Mouse (Mus musculus) liver, postnatal 0 days (tissue): Measurements from ENCODE around the gene Arhgdia. TPM values are rescaled to one million over a fixed set of nuclear protein-coding genes. Genes with fewer than 3 reads are reported as not detected.

ENCODE experiments used
- ATAC-seq: fragments of 200-750 bp; cut with Nextera tagmentation; 2 replicates; pipeline ENCODE4 v1.8.0; 2017; ENCODE audit warnings: mild to moderate bottlenecking, moderate library complexity
- DNase-seq: peaks from one replicate; pipeline ENCODE4 v3.0.0-alpha.2; 2016
- H3K27ac ChIP-seq: fragments of 300-500 bp; sonication (generic); 2 replicates; pipeline ENCODE4 v1.5.1; 2014; ENCODE audit warnings: antibody characterized with exemption, moderate library complexity, mild to moderate bottlenecking, low read depth
- H3K27me3 ChIP-seq: fragments of 300-500 bp; sonication (generic); 2 replicates; pipeline ENCODE4 v1.6.1; 2014; ENCODE audit warnings: low read length, control low read depth, mixed read lengths; ENCODE audit not compliant: insufficient read depth
- H3K36me3 ChIP-seq: fragments of 300-500 bp; sonication (generic); replicated peaks from 2 replicates; pipeline ENCODE4 v1.6.1; 2014; ENCODE audit warnings: mild to moderate bottlenecking, control low read depth, low read length, moderate library complexity, mixed read lengths; ENCODE audit not compliant: insufficient read depth
- H3K4me1 ChIP-seq: fragments of 300-500 bp; sonication (generic); 2 replicates; pipeline ENCODE4 v1.6.1; 2014; ENCODE audit warnings: antibody characterized with exemption, mild to moderate bottlenecking, control low read depth; ENCODE audit not compliant: insufficient read depth
- H3K4me2 ChIP-seq: fragments of 300-500 bp; sonication (generic); 2 replicates; pipeline ENCODE4 v1.6.1; 2014; ENCODE audit warnings: low read depth, mild to moderate bottlenecking, low read length, moderate library complexity, mixed read lengths
- H3K4me3 ChIP-seq: fragments of 300-500 bp; sonication (generic); 2 replicates; pipeline ENCODE4 v1.5.1; 2014; ENCODE audit warnings: low read depth, low read length
- H3K9ac ChIP-seq: fragments of 300-500 bp; sonication (generic); replicated peaks from 2 replicates; pipeline ENCODE4 v1.6.1; 2014; ENCODE audit warnings: mild to moderate bottlenecking, moderate library complexity
- H3K9me3 ChIP-seq: fragments of 300-500 bp; sonication (generic); 2 replicates; pipeline ENCODE4 v1.6.1; 2016; ENCODE audit warnings: mild to moderate bottlenecking, control low read depth, low read length, mixed read lengths
- CTCF ChIP-seq: sonication (generic); IDR thresholded peaks from 2 replicates; pipeline ENCODE4 v1.5.1; 2016; ENCODE audit warnings: antibody characterized with exemption, low read depth
- EP300 ChIP-seq: IDR thresholded peaks from 2 replicates; pipeline ENCODE4 v1.6.1; 2016; ENCODE audit warnings: antibody characterized with exemption, low read depth, mild to moderate bottlenecking
- WGBS: fragments of 180-500 bp; shearing (Covaris S2); extraction: QIAGEN DNeasy Blood & Tissue Kit; methylation state at CpG from one replicate; pipeline ENCODE4 v1.1.7; 2014; ENCODE audit not compliant: insufficient replicate concordance; 5-methylcytosine and 5-hydroxymethylcytosine counted together
- microRNA-seq: library from miRNA; unstranded; fragments of <30 nt; microRNA quantifications from one replicate; pipeline ENCODE4, GENCODE M21; 2016
- polyA plus RNA-seq: library from polyadenylated mRNA; unstranded; fragments of >200 nt; fragmentation: Nextera tagmentation; extraction: Ambion mirVana; gene quantifications from 2 replicates; pipeline ENCODE4 v1.2.1, GENCODE M21; 2015

Arhgdia gene
- polyA plus RNA-seq, 1 experiment from 2014 or later = 156 TPM

DNA sequence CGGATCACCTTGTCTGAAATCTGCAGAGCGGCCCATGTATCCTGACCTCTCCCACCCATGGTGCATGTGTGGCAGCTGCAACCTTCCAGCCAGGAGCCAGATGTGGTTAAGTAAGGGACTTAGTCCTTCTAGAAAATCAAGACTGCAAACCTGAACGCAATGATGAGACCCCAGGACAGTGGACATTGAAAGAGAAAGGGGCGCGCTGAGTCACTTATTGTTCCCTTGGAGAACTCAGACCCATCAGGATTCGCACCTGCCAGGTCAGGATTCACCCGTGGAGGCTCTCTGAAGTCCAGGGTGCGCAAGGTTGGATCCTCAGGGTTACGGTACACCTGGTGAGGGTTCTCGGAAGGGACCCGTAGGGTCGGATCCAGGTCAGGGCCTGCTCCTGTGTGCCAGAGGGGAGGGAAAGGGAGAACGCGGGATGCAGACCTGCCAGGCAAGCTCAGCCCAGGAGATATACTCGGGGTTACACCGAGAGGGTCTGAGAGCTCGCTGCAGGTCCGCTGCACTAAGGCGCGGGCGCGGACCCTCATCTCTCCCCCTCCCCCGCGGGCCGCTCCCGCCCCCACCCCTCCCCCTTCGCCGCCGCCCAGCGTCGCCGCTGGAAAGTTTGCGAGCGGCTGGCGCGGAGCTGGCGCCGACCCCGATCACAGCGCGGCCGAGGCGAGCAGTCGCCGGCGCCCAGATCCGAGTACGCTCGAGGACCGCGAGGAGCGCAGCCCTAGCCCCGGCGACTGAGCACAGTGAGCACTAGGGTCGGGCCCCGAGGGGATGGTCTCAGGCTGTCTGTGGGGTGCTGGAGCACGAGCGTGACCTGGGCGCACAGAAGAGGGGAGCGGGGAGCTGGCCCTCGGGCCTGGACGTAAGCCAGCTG lies 51.1 kb downstream of the Arhgdia start, which contains the start of gene Gcgr:
Gene Gcgr, plus strand, starts transcription at position 615 of the 880 bp plus-strand sequence.
- Histone ChIP-seq H3K27me3 (peaks cover 38% of the 10 kb centered on the region), H3K4me1 (peaks cover 31% of the 10 kb centered on the region), H3K9me3 (no peaks in the 10 kb centered on the region), H3K4me3 (peak within 1 kb of the TSS; percentile 51), H3K9ac (peak within 1 kb of the TSS; percentile 68), H3K36me3 (no peaks in the 10 kb centered on the region), H3K27ac (peak within 1 kb of the TSS; percentile 93), H3K4me2 (peak within 1 kb of the TSS; percentile 70)
- no peak for TF ChIP-seq CTCF
- TF ChIP-seq EP300 = no peak
- 13% methylated on average over 46 of the region's 62 CpGs for WGBS
- no peak for DNase-seq
- ATAC-seq = peak; percentile 26; the same call in 1 of the 2 replicates

DNA sequence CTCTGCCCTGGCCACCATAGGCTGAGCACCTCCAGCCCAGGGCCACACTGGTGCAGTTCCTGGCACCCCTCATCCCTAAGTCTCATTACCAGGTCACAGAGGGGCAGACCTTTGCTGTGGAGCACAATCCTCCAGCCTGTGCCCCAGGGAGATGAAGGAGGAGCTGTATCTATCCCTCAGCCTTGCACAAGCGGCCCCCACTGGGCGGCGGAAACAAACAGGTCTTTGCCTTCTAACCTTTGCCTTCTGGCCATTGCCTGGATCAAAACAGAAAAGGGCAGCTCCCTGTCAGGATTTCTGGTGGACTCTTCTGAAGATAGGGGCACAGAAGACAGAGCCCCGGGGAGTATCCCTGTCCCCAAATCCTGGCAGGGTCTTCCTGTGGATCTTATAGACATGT lies 52.5 kb downstream of the Arhgdia start:
- peak overlapping the region; percentile 70 for H3K4me2 ChIP-seq
- ATAC-seq (peak; percentile 68), DNase-seq (peak; percentile 61)
- WGBS = 55% methylated on average over 4 of the region's 4 CpGs
- no peaks in the 10 kb centered on the region for H3K36me3 ChIP-seq
- peaks cover 31% of the 10 kb centered on the region for H3K4me1 ChIP-seq
- H3K9ac ChIP-seq = peak overlapping the region; percentile 68
- H3K27ac ChIP-seq = peak overlapping the region; percentile 93
- TF ChIP-seq CTCF (no peak), EP300 (no peak)
- H3K9me3 ChIP-seq = no peaks in the 10 kb centered on the region
- no peak overlapping the region for H3K4me3 ChIP-seq
- H3K27me3 ChIP-seq = peaks cover 38% of the 10 kb centered on the region

Small RNAs within 50 kb of the gene (microRNA-seq; reads per million reads assigned to microRNA genes)
- gene Mir6936 = 2.0 reads per million

Other genes with a start within 250 kb of the Arhgdia start
- gene Actg1, start 233.1 kb downstream of the Arhgdia start, polyA plus RNA-seq = 463 and 498 TPM in 2 replicates
- gene Fscn2, start 220.1 kb downstream of the Arhgdia start, polyA plus RNA-seq = not detected in 2 replicates
- gene Faap100, start 202.9 kb downstream of the Arhgdia start, polyA plus RNA-seq = 5.5 and 5.8 TPM in 2 replicates
- 12.5 and 12.8 TPM in 2 replicates for gene Nploc4, start 143.9 kb downstream of the Arhgdia start, polyA plus RNA-seq
- gene Tspan10, start 139.0 kb downstream of the Arhgdia start, polyA plus RNA-seq = not detected in 2 replicates
- 0.20 TPM in 1 of 2 replicates, not detected in the other for gene Pde6g, start 128.1 kb downstream of the Arhgdia start, polyA plus RNA-seq
- gene Oxld1, start 123.6 kb downstream of the Arhgdia start, polyA plus RNA-seq = 18.9 and 19.0 TPM in 2 replicates
- 9.0 and 11.7 TPM in 2 replicates for gene Ccdc137, start 123.5 kb downstream of the Arhgdia start, polyA plus RNA-seq
- gene Arl16, start 114.0 kb downstream of the Arhgdia start, polyA plus RNA-seq = 11.9 and 13.5 TPM in 2 replicates
- 133 and 139 TPM in 2 replicates for gene Mrpl12, start 97.0 kb downstream of the Arhgdia start, polyA plus RNA-seq
- gene Slc25a10, start 89.8 kb downstream of the Arhgdia start, polyA plus RNA-seq = 96.7 and 99.7 TPM in 2 replicates
- gene Gcgr, start 50.9 kb downstream of the Arhgdia start, polyA plus RNA-seq = 58.5 and 66.9 TPM in 2 replicates
- gene Mcrip1, start 31.9 kb downstream of the Arhgdia start, polyA plus RNA-seq = 59.2 and 61.0 TPM in 2 replicates
- 0.19 and 1.5 TPM in 2 replicates for gene Ppp1r27, start 30.5 kb downstream of the Arhgdia start, polyA plus RNA-seq
- 683 and 697 TPM in 2 replicates for gene P4hb, start 8.4 kb downstream of the Arhgdia start, polyA plus RNA-seq
- 162 and 168 TPM in 2 replicates for gene Alyref, start 16.7 kb upstream of the Arhgdia start, polyA plus RNA-seq
- 46.1 and 47.5 TPM in 2 replicates for gene Anapc11, start 16.8 kb upstream of the Arhgdia start, polyA plus RNA-seq
- gene Npb, start 26.9 kb upstream of the Arhgdia start, polyA plus RNA-seq = 20.9 and 22.2 TPM in 2 replicates
- 217 and 222 TPM in 2 replicates for gene Pcyt2, start 36.3 kb upstream of the Arhgdia start, polyA plus RNA-seq
- gene Sirt7, start 43.6 kb upstream of the Arhgdia start, polyA plus RNA-seq = 34.3 TPM in 2 replicates
- 30.8 and 35.8 TPM in 2 replicates for gene Mafg, start 52.0 kb upstream of the Arhgdia start, polyA plus RNA-seq
- 1.5 and 1.7 TPM in 2 replicates for gene Pycr1, start 62.1 kb upstream of the Arhgdia start, polyA plus RNA-seq
- gene Myadml2, start 66.5 kb upstream of the Arhgdia start, polyA plus RNA-seq = 0.26 and 0.50 TPM in 2 replicates
- 0.15 and 0.29 TPM in 2 replicates for gene Notum, start 79.6 kb upstream of the Arhgdia start, polyA plus RNA-seq
- gene Aspscr1, start 91.3 kb upstream of the Arhgdia start, polyA plus RNA-seq = 56.8 and 57.1 TPM in 2 replicates
- gene Cenpx, start 132.1 kb upstream of the Arhgdia start, polyA plus RNA-seq = 81.0 and 88.0 TPM in 2 replicates
- gene Lrrc45, start 132.3 kb upstream of the Arhgdia start, polyA plus RNA-seq = 5.1 and 5.4 TPM in 2 replicates
- 0.36 and 0.38 TPM in 2 replicates for gene Rac3, start 139.8 kb upstream of the Arhgdia start, polyA plus RNA-seq
- gene Dcxr, start 145.7 kb upstream of the Arhgdia start, polyA plus RNA-seq = 118 and 141 TPM in 2 replicates
- gene Cbr2, start 150.5 kb upstream of the Arhgdia start, polyA plus RNA-seq = 0.26 and 0.94 TPM in 2 replicates
- gene Hmga1b, start 181.2 kb upstream of the Arhgdia start, polyA plus RNA-seq = 1.6 and 2.3 TPM in 2 replicates
- 6.2 and 6.3 TPM in 2 replicates for gene Rfng, start 202.6 kb upstream of the Arhgdia start, polyA plus RNA-seq
- gene Gps1, start 202.6 kb upstream of the Arhgdia start, polyA plus RNA-seq = 50.8 and 51.9 TPM in 2 replicates
- 43.8 and 46.8 TPM in 2 replicates for gene Dus1l, start 214.8 kb upstream of the Arhgdia start, polyA plus RNA-seq
- 3.8 and 3.9 TPM in 2 replicates for gene Fasn, start 242.9 kb upstream of the Arhgdia start, polyA plus RNA-seq